Mouse (Mus musculus) bone marrow macrophage, adult 2 months (primary cell): Measurements from ENCODE around the gene Kcnma1.

Source experiments
- CTCF ChIP-seq: IDR thresholded peaks from 2 replicates; pipeline ENCODE4 v1.5.1; 2012; ENCODE audit warnings: low read depth, mild to moderate bottlenecking, low read length, moderate library complexity
- POLR2A ChIP-seq: IDR thresholded peaks from 2 replicates; pipeline ENCODE4 v1.6.1; 2012; ENCODE audit warnings: mild to moderate bottlenecking, low read depth, low read length, borderline replicate concordance

DNA sequence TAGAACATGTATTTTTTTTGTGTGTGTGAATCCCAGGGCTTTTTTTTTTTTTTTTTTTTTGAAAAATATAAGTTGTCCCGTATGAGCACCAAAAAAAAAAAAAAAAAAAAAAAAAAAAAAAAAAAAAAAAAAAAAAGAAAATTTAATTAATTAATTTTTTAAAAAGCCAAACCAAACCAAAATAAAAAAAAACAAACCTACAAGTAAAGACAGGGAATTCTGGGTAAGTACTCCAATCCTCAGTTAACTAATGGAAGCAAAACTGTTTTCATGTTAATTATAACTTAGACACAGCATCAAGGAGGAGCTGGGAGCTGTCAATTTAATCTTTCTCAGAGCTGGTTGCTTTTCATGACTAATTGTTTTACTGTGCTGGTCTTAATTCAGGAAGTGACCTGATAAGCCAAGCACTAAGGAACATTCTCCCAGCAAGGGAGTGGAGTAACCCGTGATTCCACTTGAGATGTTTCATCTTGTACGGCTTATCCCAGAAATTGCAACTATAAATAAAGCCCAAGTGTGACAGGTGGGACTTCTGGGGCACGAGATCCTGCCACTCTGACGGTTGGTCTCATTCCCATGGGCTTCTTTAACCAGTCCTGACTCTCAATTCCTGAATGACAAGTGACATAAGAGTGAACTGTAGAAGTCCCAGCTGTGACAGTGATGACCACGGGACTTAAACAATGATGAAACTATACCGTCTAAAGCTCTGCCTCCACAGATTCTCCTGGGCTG, 424.4 kb downstream of the Kcnma1 start:
- TF ChIP-seq CTCF (no peak), POLR2A (no peak)
